Mouse (Mus musculus) embryo, embryonic 11 days (tissue): ENCODE data around the gene Depdc7.

Experiments
- DNase-seq: peaks from one replicate; pipeline ENCODE4 v3.0.0-alpha.2; 2015

The Depdc7 gene

DNA sequence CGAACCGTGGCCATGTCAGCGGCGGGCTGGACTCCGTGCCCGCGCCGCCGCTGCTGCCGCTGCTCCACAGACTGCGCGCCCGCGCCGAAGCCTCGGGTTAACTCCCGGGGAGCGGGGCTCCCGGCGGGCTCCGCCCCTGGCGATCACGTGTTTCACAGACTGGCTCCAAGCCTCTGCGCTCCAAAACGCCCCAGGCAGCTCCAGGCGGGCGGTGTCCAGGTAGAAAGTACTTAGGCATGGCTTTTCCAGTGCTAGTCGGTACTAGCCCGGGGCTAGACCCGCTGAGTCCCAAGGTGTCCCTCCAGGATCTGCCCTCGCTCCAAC is at the start of gene Depdc7:
TSS of gene Depdc7 (minus strand) at position 138 of the 324 bp plus-strand sequence.
- peak; percentile 92 for DNase-seq

DNA sequence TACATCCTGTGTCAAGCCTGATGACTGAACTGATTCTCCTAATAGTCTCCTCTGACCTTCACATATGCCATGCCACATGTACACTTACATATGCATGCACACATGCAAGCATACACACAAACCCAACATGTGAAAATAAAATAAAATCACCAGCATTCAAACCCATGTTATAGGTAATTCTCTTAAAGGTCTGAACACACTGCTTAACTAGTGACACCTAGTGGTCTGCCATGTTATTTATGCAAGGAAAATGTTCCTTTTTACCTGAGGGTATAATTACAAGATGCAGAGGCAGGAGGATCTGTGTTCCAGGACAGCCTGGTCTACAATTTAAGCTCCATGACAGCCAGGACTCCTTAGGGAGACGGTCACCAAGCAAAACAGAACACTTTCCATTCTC is 32.1 kb upstream of the Depdc7 start:
- DNase-seq = peak; percentile 33

DNA sequence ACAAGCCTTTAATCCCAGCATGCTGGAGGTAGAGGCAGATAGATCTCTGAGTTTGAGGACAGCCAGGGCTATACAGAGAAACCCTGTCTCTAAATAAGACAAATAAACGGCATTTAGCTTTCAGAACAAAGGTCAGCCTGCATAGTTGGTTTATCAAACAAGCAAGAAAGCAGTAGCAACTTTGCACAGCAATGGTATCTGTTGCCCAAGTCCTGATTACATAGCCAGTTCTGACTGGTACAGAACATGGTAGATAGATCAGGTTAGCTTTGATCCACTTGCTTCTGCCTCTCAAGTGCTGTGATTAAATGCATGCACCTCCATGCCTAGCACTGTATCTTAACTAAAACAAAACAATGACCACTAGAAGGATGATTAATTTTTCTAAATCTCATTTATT is 26.0 kb upstream of the Depdc7 start:
- DNase-seq = no peak

DNA sequence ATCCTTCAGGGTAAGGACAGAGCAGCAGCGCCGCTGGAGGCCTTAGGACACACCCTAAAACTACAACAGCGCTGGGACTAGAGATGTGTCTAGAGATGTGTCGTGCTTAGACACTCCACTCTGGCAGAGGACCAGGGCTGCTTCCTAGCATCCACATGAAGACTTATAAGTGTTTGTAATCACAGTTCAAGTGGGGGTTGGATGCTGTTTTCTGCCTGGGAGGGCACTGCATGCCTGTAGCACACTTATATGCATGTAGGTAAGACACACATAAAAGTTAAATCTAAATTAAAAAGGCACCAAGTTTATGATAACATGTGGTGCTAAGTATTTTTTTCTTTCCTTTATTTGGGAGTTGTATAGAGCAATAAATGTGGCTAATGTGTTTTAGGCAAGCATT is 21.3 kb upstream of the Depdc7 start:
- no peak for DNase-seq

- no peak for DNase-seq
These were observed 20.5 kb upstream of the Depdc7 start for GRCm38 (mm10) chr2:104763134-104763703.

- peak; percentile 59 for DNase-seq
These were observed 7.9 kb upstream of the Depdc7 start for GRCm38 (mm10) chr2:104750611-104751010.

DNA sequence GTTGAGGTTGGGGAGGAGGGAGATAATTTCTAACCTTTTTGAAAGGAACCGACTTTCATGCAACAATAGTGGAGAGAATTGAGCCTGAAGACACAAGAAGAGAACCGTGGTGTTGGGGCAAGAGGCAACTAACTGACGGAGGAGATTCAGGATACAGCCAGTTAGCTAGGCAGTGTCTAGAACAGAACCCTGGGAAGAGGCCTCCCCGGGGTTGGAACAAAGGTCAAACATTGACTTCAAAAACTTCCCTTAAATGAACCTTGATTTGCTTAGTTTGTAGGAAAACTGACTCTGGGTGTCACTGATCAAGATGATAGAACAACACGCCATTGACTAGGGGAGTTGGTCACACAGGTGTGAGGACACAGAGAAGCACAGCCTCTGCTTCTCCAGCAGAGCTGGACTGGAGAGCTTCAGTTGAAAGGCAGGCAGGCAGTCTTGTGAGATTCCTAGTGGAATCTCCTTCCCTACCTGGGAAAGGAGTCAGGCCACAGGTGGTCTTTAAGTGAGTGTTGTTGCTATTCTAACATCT is 6.0 kb upstream of the Depdc7 start:
- DNase-seq = no peak

DNA sequence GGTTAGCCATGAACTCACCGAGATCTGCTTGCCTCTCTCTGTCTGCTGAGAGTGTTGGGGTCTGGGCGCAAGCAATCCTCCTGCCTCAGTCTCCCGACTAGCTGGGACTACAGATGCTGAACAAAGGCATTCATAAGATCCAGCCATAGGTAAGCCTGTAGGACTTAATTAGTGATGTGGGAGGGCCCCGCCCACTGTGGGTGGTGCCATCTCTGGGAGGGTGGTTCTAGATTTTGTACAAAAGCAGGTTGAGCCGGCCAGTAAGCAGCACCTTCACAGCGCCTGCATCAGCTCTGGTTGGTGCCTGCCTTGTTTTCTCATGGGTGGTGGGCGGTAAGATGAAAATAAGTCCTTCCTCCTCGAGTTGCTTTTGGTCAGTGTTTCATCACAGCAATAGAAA is 3.6 kb upstream of the Depdc7 start:
- no peak for DNase-seq

GRCm38 (mm10) chr2:104743971-104744370 is 1.3 kb upstream of the Depdc7 start:
- no peak for DNase-seq

DNA sequence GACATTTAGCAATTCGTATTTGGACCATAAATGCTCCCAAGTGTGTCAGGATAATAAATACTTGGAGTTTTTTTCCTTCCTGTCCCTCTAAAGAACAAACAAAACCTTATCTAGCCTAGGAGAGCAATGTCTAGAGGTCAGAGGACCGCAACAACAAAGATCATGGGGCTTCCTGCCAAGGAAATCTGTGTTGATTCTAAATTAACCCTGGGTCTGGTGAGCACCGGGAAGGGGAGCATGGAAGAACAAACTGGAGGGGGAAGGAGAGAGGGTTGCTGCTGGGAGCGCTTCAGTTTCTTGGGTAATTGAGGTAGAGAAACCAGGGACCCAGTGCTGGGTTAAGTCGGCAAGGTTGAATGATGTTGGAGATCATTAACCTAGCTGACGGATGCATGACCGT is 482 bp upstream of the Depdc7 start:
- DNase-seq = no peak

GRCm38 (mm10) chr2:104741896-104742740 is 560 bp downstream of the Depdc7 start:
- DNase-seq = peak; percentile 51

- peak; percentile 7 for DNase-seq
These were observed 1.5 kb downstream of the Depdc7 start for GRCm38 (mm10) chr2:104741015-104741758.

DNA sequence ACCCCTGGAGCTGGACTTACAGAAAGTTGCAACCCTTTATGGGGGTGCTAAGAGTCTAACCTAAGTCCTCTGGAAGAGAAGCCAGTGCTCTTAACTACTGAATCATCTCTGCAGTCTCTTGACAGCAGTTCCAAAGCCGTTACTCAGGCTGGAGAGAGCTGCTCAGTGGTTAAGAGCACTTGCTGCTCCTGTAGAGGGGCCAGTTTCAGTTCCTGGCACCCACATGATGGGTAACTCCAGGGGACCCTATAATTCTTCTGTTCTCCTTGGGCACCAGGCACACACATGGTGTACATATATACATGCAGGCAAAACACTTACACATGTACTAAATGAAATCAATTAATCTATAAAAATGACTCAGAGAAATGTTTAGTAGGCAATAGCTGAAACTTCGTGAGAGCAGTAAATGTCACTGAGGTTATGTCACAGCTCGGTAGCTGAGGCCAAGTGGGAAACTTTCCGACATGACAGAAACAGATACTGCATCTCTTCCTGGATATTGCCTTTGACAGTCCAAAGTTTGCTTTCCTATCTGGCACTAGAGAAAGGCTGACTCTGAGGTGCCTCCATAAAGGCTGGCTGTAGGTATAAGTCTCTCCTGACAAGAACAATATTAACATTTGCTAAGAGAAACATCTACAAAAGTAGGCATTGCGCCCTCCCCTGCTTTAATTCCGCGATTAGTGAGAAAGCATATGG is 2.3 kb downstream of the Depdc7 start:
- DNase-seq = no peak

DNA sequence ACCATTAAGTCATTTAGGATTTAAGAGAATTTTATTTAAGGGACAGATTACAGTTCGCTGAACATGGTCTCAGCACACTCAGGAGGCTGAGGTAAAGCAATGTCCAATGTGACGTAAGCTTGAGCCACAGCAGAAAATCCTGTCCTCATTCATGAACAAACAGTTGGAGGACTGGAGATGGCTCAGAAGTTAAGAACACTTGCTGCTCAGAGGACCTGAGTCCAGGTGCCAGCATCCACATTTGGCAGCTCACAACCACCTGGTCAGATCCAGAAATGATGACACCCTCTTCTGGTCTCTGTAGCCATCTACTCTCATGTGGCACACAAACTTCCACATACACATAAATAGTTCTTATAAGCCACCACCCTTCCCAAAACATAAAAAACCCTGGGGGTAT is 3.0 kb downstream of the Depdc7 start:
- no peak for DNase-seq

GRCm38 (mm10) chr2:104736241-104736640 is 6.4 kb downstream of the Depdc7 start:
- DNase-seq = no peak

DNA sequence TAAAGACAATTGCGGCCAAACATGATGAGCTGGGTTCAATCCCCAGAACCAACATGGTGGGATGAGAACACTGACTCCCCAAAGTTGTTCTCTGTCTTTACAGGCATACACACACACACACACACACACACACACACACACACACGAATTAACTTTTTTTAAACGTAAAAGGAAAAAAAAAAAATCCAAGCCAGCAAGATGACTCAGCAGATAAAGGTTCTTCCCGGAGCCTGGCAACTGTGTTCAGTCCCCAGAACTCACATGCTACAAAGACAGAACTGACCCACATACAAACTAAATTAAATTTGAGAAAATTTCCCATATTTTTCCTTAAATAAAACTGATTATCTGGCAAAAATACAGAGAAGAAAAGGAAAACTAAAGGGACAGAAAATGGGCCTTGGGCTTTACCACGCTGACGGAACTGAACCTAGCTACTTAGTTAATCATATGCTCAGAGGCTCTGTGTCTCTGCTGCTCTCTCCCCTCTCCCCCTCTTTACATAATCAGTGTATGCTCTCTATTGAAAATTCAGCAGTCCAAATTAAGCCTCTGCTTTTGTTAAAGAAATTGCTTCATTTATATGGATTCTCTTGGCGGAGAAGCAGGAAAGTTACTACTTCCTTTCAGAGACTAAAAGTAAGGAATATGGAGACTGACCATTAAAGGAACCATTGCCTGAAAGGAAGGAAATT is 10.0 kb downstream of the Depdc7 start:
- no peak for DNase-seq

- DNase-seq = no peak
These were observed 10.6 kb downstream of the Depdc7 start for GRCm38 (mm10) chr2:104732033-104732444.

DNA sequence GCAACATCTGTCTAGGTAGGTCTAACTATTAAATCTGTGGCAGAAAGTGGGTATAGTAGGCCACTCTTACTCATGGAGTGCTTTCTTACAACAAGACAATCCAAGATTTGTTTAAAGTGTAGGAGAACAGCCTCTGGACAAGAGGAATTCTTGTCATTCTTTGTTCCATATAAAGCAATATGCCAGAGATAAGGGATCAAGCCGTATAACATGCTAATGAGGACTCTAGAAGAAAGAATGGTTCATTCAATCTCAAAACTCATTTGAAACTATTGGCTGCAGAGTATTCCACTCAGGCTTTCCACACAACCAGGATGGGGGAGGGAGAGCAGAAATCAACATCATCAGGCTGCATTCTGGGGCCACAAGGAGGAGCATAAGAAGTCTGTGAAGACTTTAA is 15.3 kb downstream of the Depdc7 start:
- no peak for DNase-seq

DNA sequence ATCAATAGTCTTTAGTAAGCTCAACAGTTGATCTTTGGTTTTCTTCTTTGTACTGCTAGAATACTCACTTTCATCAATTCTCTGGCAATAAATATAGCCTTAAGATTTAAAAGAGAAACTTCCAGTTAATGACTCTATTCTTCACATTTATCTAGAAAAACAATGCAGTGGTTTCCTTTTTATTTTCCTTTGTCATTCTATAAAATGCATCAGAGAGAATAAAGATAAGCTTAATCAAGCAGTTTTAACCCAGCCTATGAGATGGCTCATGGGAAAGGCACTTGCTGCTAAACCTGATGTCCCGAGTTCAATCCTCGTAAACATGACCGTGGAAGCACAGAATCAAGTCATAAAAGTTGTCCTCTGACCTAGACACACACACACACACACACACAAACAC is 20.7 kb downstream of the Depdc7 start:
- no peak for DNase-seq

DNA sequence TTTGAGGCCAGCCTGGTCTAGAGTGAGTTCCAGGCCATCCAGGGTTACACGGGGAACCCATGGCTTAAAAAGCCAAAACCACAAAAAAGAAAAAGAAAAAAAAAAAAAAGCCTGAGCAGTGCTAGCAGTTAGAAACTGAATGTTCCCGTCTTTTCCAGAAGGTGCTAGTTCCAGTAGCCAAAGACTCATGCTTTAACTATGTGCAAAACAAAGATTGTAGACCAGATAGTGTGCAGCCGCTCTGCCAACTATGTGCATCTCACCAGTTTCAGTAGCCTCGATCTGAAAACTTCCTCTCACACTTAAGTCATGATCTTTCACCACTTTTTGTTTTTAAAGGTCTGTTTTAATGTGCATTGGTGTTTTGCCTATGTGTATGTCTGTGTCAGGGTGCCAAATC is 24.9 kb downstream of the Depdc7 start:
- no peak for DNase-seq

- no peak for DNase-seq
These were observed 25.4 kb downstream of the Depdc7 start for GRCm38 (mm10) chr2:104717231-104717735.

- no peak for DNase-seq
These were observed 26.4 kb downstream of the Depdc7 start, which contains the start of gene Pin1rt1 for GRCm38 (mm10) chr2:104716279-104716678. Pin1rt1 (minus strand) TSS chr2:104716379.
